Mouse (Mus musculus): ENCODE measurements at regions not wholly inside any gene's neighbourhood (a gene's known extent, or its start where the extent isn't known, plus 50 kb on each side); places are given as distances from the start of the nearest gene placed in this dataset. TPM values are rescaled to one million over a fixed set of nuclear protein-coding genes. Genes with fewer than 3 reads are reported as not detected.

Small RNAs in the stretch of these regions (microRNA-seq; reads per million reads assigned to microRNA genes)
- gene Gm23292, result not detected

All from adrenal gland, postnatal 10 days (tissue).